Mouse (Mus musculus): ENCODE measurements around the gene Casp14.
A peak's percentile ranks its signal among the peaks of the same experiment; 100 is the strongest.

Gene Casp14

DNA sequence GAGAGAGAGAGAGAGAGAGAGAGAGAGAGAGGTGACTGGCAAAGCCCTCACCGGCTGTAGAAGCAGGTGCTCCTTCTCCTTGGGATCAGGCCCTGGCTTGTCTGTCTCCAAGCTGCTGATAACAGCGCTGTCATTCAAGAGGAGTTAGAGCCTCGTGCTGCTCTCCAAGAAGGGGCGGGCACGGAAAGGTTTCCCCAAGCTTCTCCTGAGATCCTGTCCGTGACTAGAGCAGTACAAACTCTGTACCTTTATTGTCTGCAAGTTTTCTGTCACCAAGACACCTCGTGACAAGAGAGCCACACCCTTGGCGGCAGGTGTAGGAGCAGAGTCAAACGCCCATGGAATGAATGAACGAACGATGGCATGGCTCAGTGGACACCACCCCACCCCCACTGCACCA, at the start of gene Casp14:
Gene Casp14, minus strand, starts transcription at position 239 of the 400 bp plus-strand sequence.
- no peak for DNase-seq (ENCODE audit: low read depth, low spot score)

- no peak for DNase-seq (ENCODE audit: low read depth, low spot score)
These were observed 47.5 kb upstream of the Casp14 start for GRCm38 (mm10) chr10:78765570-78765969.

GRCm38 (mm10) chr10:78756021-78756420, 37.9 kb upstream of the Casp14 start:
- DNase-seq (ENCODE audit: low read depth, low spot score): peak; percentile 35

- peak; percentile 50 for DNase-seq (ENCODE audit: low read depth, low spot score)
These were observed 34.5 kb upstream of the Casp14 start, which contains the start of gene Ccdc105 for GRCm38 (mm10) chr10:78752452-78753191. Ccdc105 (minus strand) TSS chr10:78753065.

GRCm38 (mm10) chr10:78748946-78749345, 30.9 kb upstream of the Casp14 start:
- DNase-seq (ENCODE audit: low read depth, low spot score): no peak

GRCm38 (mm10) chr10:78748161-78748560, 30.1 kb upstream of the Casp14 start:
- DNase-seq (ENCODE audit: low read depth, low spot score): no peak

GRCm38 (mm10) chr10:78747035-78747721, 29.1 kb upstream of the Casp14 start:
- DNase-seq (ENCODE audit: low read depth, low spot score): no peak

- no peak for DNase-seq (ENCODE audit: low read depth, low spot score)
These were observed 27.5 kb upstream of the Casp14 start for GRCm38 (mm10) chr10:78745453-78746232.

GRCm38 (mm10) chr10:78743721-78744120, 25.6 kb upstream of the Casp14 start:
- no peak for DNase-seq (ENCODE audit: low read depth, low spot score)

GRCm38 (mm10) chr10:78739821-78740220, 21.7 kb upstream of the Casp14 start:
- DNase-seq (ENCODE audit: low read depth, low spot score): no peak

DNA sequence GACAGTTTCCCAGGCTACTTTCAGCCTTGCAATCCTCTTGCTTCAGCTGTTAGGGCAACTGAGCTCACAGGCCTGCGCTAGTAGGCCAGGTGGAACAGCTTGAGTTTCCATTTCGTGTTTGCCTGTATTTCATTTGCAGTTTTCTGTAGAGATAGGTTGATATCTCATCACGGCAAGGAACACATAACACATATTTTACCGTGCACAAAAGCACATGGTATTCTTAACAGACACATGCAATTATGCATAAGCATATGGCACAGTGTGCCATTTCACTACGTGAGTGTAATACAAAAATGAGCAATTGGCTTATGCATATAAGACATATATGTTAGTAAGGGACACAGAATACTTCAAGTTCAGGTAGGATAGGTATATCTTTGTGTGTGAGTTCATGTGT, 9.8 kb upstream of the Casp14 start:
- no peak for DNase-seq (ENCODE audit: low read depth, low spot score)

DNA sequence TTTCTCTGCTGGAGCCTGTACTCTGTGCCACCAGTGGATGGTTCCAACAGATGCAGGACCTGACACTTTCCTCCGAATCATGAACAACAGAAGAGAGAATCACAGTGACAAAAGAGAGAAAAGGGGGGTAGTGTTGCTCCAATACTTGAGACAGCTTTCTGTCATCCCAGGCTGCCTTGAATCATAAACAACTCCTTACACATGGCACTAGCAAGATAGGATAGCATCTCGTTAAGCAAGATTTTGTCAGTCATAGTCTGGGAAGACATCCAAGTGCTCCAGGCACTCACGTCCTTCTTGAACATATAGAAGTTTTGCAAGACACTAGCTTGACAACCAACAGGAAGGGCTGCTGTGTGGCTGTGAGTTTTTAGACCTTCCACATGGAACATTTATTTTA, 8.9 kb upstream of the Casp14 start:
- no peak for DNase-seq (ENCODE audit: low read depth, low spot score)

DNA sequence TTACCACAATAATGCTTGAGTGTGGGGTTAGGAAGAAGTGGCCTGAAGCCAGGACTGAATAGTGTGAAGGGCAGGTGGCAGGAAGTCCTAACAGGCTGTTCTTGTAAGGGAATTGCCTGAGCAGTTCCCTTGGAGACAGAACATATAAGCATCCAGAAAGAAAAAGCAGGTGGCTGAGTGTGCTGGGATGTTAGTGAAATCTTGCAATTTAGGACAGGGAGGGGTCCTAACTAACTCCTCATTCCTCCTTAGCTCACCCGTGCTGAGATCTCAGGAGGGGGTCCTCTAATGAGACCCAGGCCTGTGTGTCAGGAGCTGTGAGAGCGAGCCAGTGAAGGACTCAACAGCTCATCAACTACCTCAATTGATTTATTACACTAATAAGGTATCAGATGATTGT, 5.3 kb upstream of the Casp14 start:
- no peak for DNase-seq (ENCODE audit: low read depth, low spot score)

GRCm38 (mm10) chr10:78722654-78723053, 4.6 kb upstream of the Casp14 start:
- no peak for DNase-seq (ENCODE audit: low read depth, low spot score)

DNA sequence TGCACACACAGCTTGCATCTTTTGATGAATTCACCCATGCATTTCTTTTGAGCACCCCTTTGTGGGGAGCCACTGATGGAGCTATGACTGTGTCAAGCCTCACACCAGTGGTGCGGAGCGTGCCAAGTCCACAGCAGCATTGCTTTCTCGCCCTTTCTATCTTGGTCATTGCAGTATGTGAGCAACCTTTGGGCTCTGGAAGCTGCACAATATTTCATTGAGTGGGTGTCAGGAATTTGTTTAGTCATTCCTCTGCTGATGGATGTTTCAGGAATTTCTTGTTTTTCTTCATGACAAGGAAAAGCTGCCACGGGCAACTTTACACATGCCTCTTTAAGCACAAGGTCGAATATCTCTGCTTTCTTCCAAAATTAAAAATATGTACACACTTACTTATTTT, 3.9 kb upstream of the Casp14 start:
- DNase-seq (ENCODE audit: low read depth, low spot score): no peak

DNA sequence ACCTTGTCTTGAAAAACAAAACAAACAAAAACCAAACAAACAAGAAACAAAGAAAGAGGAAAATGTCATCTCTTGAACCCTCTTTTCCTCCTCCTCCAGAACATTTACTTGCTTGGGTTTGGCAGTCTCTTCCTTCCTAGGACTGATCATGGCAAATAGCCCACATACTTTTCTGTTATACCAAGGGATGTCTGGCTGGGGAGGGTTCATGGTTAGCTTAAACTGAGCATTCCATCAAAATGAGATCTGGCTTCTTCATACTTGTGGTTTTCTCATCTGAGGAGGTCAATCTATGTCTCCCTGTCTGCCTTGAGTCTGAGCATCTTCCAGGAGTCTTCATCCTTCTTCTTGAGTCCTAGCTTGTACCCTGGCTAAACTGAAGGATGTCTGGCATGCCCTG, 1.9 kb downstream of the Casp14 start:
- DNase-seq (ENCODE audit: low read depth, low spot score): no peak

DNA sequence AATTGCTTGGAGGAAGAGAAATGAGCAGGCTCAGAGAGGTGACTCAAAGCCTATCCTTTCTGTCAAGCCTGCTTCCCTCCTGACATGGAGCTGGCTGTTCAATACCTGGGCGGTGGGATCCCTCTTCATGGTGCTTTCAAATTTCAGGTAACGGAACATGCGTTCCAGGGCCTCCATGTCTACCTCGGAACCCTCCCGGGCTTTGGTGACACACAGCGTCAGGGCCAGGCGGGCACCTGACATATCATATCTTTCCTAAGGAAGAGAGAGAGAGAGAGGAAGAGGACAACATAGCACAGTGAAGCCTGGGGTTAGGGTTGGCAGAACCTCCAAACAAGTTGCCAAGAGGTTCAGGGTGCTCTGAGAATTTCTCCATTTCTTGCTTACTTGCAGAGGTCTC, 2.9 kb downstream of the Casp14 start:
- DNase-seq (ENCODE audit: low read depth, low spot score): no peak

DNA sequence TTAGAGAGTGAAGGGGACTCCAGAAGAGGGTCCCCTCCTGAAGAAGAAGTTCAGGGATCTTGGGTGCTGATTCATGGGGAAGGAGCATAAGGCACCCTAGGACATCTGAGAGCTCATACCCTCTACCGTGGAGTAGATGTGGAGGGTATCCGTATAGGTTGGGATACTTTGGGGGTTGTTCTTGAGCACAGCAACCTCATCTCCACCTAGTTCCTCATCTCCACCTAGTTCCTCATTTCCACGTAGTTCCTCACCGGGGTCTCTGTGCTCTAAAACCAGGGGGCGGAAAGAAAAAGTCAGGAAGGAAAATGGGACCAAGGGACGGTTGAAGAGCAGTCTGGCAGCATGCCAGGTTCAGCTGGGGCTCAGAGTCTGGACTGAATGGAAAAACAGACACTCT, 4.0 kb downstream of the Casp14 start:
- DNase-seq (ENCODE audit: low read depth, low spot score): no peak

DNA sequence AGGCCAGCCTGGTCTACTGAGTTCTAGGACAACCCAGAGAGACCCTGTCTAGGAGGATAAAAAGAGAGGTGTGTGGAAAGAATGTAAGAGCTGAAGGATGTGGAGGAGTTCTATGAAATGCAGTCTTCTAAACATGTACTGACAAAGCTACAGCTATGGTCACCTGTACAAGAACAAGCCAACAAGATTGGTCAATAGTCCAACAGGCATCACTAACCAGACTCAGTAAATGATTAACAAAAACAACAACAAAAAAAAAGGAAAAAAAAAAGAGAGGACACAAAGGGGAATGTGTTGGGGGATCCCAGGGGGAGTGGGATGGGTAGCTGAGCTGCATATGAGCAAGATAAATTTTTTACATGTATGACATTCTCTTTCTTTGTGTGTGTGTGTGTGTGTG, 7.4 kb downstream of the Casp14 start:
- DNase-seq (ENCODE audit: low read depth, low spot score): no peak

DNA sequence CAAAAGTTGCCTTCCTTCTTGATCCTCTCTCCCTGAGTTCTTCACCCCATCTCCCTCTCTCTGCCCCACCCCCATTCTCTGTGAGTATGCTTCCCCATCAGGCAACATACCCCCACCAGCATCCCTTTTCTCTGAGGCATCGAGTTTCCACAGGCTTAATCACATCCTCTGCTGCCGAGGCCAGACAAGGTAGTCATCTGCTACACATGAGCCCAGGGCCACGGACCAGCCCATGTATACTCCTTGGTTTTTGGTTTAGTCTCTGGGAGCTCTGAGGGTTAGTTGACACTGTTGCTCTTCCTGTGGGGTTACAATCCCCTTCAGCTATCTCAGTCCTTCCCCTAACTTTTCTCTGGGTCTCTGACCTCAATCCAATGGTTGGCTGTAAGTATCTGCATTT, 17.2 kb downstream of the Casp14 start:
- DNase-seq (ENCODE audit: low read depth, low spot score): no peak

DNA sequence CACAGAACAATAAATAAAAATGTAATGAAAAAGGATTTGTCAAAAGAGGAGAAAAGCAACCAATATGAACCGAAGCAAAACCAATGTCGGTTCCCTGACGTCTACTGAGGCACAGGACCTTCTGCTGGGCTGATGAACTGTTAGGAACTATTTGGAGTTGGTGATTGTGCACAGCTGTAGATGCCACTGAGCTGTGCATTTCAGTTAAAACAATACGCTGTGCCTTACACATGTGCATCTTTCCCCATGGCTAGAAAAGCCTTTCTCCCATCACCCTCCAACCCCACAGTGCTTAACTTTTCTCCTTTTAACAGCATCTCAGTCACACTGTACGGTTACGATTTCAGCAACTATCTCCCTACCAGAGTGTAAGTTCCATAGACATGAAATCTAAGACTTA, 28.1 kb downstream of the Casp14 start:
- no peak for DNase-seq (ENCODE audit: low read depth, low spot score)

- no peak for DNase-seq (ENCODE audit: low read depth, low spot score)
These were observed 31.0 kb downstream of the Casp14 start for GRCm38 (mm10) chr10:78686995-78687577.
